Mouse (Mus musculus) heart, adult 2 months (tissue): Measurements from ENCODE around the gene Kirrel3.

Experiments
- CTCF ChIP-seq: fragments of 200-600 bp; IDR thresholded peaks from 2 replicates; pipeline ENCODE4 v1.8.1; 2022; ENCODE audit warnings: antibody characterized with exemption, mild to moderate bottlenecking, moderate library complexity
- EP300 ChIP-seq: fragments of 200-500 bp; IDR thresholded peaks from 2 replicates; pipeline ENCODE4 v1.6.1; 2011; ENCODE audit warnings: low read depth, low read length, control low read depth; ENCODE audit not compliant: insufficient read depth
- POLR2A ChIP-seq: fragments of 200-500 bp; IDR thresholded peaks from 2 replicates; pipeline ENCODE4 v1.6.1; 2011; ENCODE audit warnings: mild to moderate bottlenecking, low read depth, low read length, control low read depth; ENCODE audit not compliant: insufficient read depth

DNA sequence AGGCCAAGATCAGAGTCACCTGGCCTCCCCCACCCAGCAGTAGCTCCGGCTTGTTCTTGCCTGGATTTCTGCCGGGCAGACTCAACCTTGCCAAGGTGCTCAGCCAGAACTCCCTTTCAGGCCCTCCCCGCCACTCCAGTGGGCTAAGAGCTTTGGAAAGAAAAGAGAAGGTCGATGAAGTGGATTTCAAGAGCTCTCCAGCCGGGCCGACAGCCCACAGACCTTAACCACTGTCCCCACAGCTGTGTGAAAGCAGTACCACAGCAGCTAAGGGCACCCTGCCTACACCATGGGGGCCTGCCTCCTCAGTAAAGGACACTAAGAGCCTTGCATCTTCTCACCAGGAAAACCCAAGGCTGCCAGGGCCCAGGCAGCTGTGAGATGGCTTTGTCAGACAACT lies 389.5 kb downstream of the Kirrel3 start:
- TF ChIP-seq CTCF (no peak), POLR2A (no peak), EP300 (no peak)
